ENCODE assay signal across 27 mouse cellular contexts in the genomic region with DNA sequence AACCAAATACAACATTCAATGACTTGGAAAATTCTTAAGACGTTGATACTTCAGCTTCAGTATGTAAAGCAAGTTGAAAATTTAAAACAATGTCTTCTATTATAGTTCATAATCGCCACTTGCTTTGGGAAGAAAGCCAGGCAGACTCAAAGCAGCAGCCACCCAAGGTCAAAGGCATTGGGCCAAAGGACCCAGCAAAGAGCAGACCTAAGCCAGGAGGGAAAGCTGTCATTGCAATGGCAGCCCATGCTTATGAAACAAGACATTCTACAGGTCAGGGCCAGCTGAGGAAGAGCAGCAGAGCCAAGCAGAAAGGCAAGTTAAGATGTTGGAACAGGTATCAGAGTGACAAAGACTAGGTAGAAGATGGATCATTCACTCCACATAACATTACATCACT. TPM values are rescaled to one million over a fixed set of nuclear protein-coding genes. Genes with fewer than 3 reads are reported as not detected.
DNase-seq lines count a peak whose midpoint lies in the region; ATAC-seq lines count a peak whose summit lies in the region.
"Had no signal": no experiment of that assay in that cellular context is flagged by ENCODE, and none has a peak within 500 bp of the region (broad histone marks: within the 10 kb centered on the region; RNA-seq: fewer than 3 reads in every experiment).

No protein-coding gene starts in this region.

- H3K4me2 ChIP-seq in heart, embryonic 11.5 days, result no peak overlapping the region
- H3K4me2 ChIP-seq in midbrain, embryonic 11.5 days, result no peak overlapping the region
- no peak overlapping the region for H3K4me2 ChIP-seq in midbrain, embryonic 13.5 days (replicated peaks)
- H3K4me2 ChIP-seq: embryonic facial prominence, embryonic 15.5 days; hindbrain, embryonic 15.5 days had no signal

- no peaks in the 10 kb centered on the region for H3K4me1 ChIP-seq in heart, embryonic 11.5 days (ENCODE audit: control insufficient read depth, insufficient read depth, low read length)
- H3K4me1 ChIP-seq in midbrain, embryonic 11.5 days (ENCODE audit: control insufficient read depth, insufficient read depth, low read length), result no peaks in the 10 kb centered on the region
- H3K4me1 ChIP-seq in midbrain, embryonic 13.5 days (replicated peaks), result no peaks in the 10 kb centered on the region
- H3K4me1 ChIP-seq: embryonic facial prominence, embryonic 15.5 days; forebrain, embryonic 10.5 days; hindbrain, embryonic 10.5 days; hindbrain, embryonic 15.5 days had no signal

- intact Hi-C loops in heart, postnatal 10 days (cut with DNase I), result no loop called here

- no peak overlapping the region for H3K9ac ChIP-seq in heart, embryonic 11.5 days (ENCODE audit: low read depth, low read length)
- no peak overlapping the region for H3K9ac ChIP-seq in midbrain, embryonic 11.5 days (ENCODE audit: low read length)
- H3K9ac ChIP-seq in midbrain, embryonic 13.5 days (replicated peaks), result no peak overlapping the region
- H3K9ac ChIP-seq: embryonic facial prominence, embryonic 15.5 days; hindbrain, embryonic 15.5 days had no signal

- H3K4me3 ChIP-seq in heart, embryonic 11.5 days (ENCODE audit: low read depth, low read length), result no peak overlapping the region
- H3K4me3 ChIP-seq in midbrain, embryonic 11.5 days (ENCODE audit: low read depth, low read length), result no peak overlapping the region
- H3K4me3 ChIP-seq in midbrain, embryonic 13.5 days (replicated peaks), result no peak overlapping the region
- H3K4me3 ChIP-seq: embryonic facial prominence, embryonic 15.5 days; erythroblast, embryonic 14.5 days; forebrain, embryonic 10.5 days; gastrocnemius, adult 2 months; hindbrain, embryonic 10.5 days; hindbrain, embryonic 15.5 days had no signal

- DNase-seq in adrenal gland, postnatal 10 days, result peak; percentile 34
- no peak for DNase-seq in adrenal gland, postnatal 4 days (ENCODE audit: low spot score in 2 of 2)
- peak; percentile 16 to 22 for DNase-seq in heart, postnatal 10 days
- peak; percentile 14 for DNase-seq in midbrain, embryonic 11.5 days (ENCODE audit: low spot score, missing footprints)
- peak; percentile 9 for DNase-seq in adrenal gland, postnatal 36 days
- DNase-seq: cerebellum, adult 11 months; cerebellum, adult 9-10 months; embryo, embryonic 11 days; gastrocnemius, adult 2 months; gastrocnemius, postnatal 25 days; heart, postnatal 14 days had no signal

- H3K9me3 ChIP-seq in heart, embryonic 11.5 days (replicated peaks; ENCODE audit: control insufficient read depth, low read length), result no peaks in the 10 kb centered on the region
- no peaks in the 10 kb centered on the region for H3K9me3 ChIP-seq in midbrain, embryonic 11.5 days (ENCODE audit: control insufficient read depth, low read length)
- no peaks in the 10 kb centered on the region for H3K9me3 ChIP-seq in midbrain, embryonic 13.5 days
- H3K9me3 ChIP-seq: embryonic facial prominence, embryonic 15.5 days; forebrain, embryonic 10.5 days; hindbrain, embryonic 10.5 days; hindbrain, embryonic 15.5 days had no signal

- H3K36me3 ChIP-seq in heart, embryonic 11.5 days (ENCODE audit: control insufficient read depth, insufficient read depth, low read length), result no peaks in the 10 kb centered on the region
- H3K36me3 ChIP-seq in midbrain, embryonic 11.5 days (ENCODE audit: control insufficient read depth, insufficient read depth, low read length), result no peaks in the 10 kb centered on the region
- no peaks in the 10 kb centered on the region for H3K36me3 ChIP-seq in midbrain, embryonic 13.5 days
- H3K36me3 ChIP-seq: embryonic facial prominence, embryonic 15.5 days; forebrain, embryonic 10.5 days; hindbrain, embryonic 10.5 days; hindbrain, embryonic 15.5 days had no signal

- ATAC-seq in heart, embryonic 11.5 days (replicated peaks; ENCODE audit: insufficient number of reproducible peaks, low FRiP score, low TSS enrichment), result no peak
- no peak for ATAC-seq in midbrain, embryonic 11.5 days (ENCODE audit: low FRiP score)
- ATAC-seq in midbrain, embryonic 13.5 days, result no peak
- ATAC-seq: forebrain, embryonic 14.5 days; inflammation-experienced regulatory T-cells, adult 6 months; intestine, postnatal 0 days had no signal

- no peak overlapping the region for H3K27ac ChIP-seq in heart, embryonic 11.5 days (ENCODE audit: low read depth, low read length)
- no peak overlapping the region for H3K27ac ChIP-seq in midbrain, embryonic 11.5 days (ENCODE audit: low read depth, low read length)
- no peak overlapping the region for H3K27ac ChIP-seq in midbrain, embryonic 13.5 days
- H3K27ac ChIP-seq: embryonic facial prominence, embryonic 15.5 days; forebrain, embryonic 10.5 days; gastrocnemius, adult 2 months; hindbrain, embryonic 10.5 days; hindbrain, embryonic 15.5 days had no signal

- WGBS in heart, embryonic 11.5 days (ENCODE audit: insufficient replicate concordance), result 68% methylated on average over 2 of the region's 2 CpGs
- 88% methylated on average over 2 of the region's 2 CpGs for WGBS in midbrain, embryonic 11.5 days
- 83% methylated on average over 2 of the region's 2 CpGs for WGBS in midbrain, embryonic 13.5 days

- H3K27me3 ChIP-seq in heart, embryonic 11.5 days (ENCODE audit: control insufficient read depth, insufficient read depth, low read length), result no peaks in the 10 kb centered on the region
- H3K27me3 ChIP-seq in midbrain, embryonic 11.5 days (ENCODE audit: control insufficient read depth, insufficient read depth, low read length), result no peaks in the 10 kb centered on the region
- no peaks in the 10 kb centered on the region for H3K27me3 ChIP-seq in midbrain, embryonic 13.5 days
- H3K27me3 ChIP-seq: embryonic facial prominence, embryonic 15.5 days; hindbrain, embryonic 15.5 days had no signal

RNA-seq across cellular contexts. Expression of gene Atoh1, which starts 25.3 kb away (rescaled TPM):
- total RNA-seq in adrenal gland, postnatal 10 days (2021), result under 1 TPM in 1 of 2 experiments, not detected in 1; 0.30 TPM
- total RNA-seq in adrenal gland, postnatal 4 days (2021), result under 1 TPM in 1 of 2 experiments, not detected in 1; 0.20 TPM
- total RNA-seq in heart, postnatal 10 days (2021), result not detected
- polyA plus RNA-seq in heart, embryonic 11.5 days (2014; fragmentation: Nextera tagmentation; extraction: Ambion mirVana), result not detected in 2 replicates
- polyA plus RNA-seq in midbrain, embryonic 11.5 days (2014; fragmentation: Nextera tagmentation; extraction: Ambion mirVana), result 0.97 and 1.4 TPM in 2 replicates
- polyA plus RNA-seq in midbrain, embryonic 13.5 days (2015; fragmentation: Nextera tagmentation; extraction: Ambion mirVana), result 1.6 and 1.8 TPM in 2 replicates
- total RNA-seq in adrenal gland, postnatal 36 days (2021), result not detected
- total RNA-seq: common myeloid progenitor, adult 5-6 weeks; gastrocnemius, adult 2 months; gastrocnemius, postnatal 25 days; granulocyte monocyte progenitor cell, adult 5-6 weeks; heart, adult 8-10 months; heart, postnatal 14 days; MEL had no signal
- polyA plus RNA-seq: C2C12; erythroblast, embryonic 14.5 days; forebrain, embryonic 10.5 days; forebrain, embryonic 14.5 days; heart, embryonic 14.5 days; inflammation-experienced regulatory T-cells, adult 6 months had no signal

Comparison
In these comparisons a context has a peak if more than half of its experiments do, and no peak if none do; other contexts are left out.
1. DNase-seq: peak in adrenal gland, postnatal 10 days (single experiment), heart, postnatal 10 days (2 of 2), midbrain, embryonic 11.5 days (single experiment) and adrenal gland, postnatal 36 days (2 of 2); none in adrenal gland, postnatal 4 days (0 of 2).